In the genomic region with DNA sequence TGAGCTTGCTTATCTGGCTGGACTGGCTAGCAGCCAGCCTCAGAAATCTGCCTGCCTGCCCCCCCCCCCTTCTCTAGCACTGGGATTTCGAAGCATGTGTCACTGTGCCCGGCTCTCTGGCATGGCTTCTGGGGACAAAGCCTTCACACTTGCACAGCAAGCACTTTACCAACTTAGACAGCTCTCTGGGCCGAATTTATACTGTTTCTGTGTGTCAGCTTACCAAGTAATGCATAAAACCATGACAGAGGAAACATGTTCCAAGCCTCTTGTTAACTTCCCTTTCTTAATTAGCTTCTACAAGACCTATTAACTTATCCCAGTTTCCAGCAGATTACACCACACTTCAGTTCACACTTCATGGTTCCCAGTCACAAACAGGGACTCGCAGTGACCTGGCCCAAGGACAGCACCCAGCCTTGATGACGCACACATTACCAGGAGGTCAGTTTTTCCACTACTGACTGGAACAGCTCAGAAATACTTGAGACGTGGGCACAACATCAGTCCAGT, we compare ENCODE assay signal across 12 mouse cellular contexts.
A peak's percentile ranks its signal among the peaks of the same experiment; 100 is the strongest.
DNase-seq lines count a peak whose midpoint lies in the region; ATAC-seq lines count a peak whose summit lies in the region.
"Had no signal": no experiment of that assay in that cellular context is flagged by ENCODE, and none has a peak within 500 bp of the region (broad histone marks: within the 10 kb centered on the region; RNA-seq: fewer than 3 reads in every experiment).

No protein-coding gene starts in this region.

- no peaks in the 10 kb centered on the region for H3K27me3 ChIP-seq in heart, embryonic 10.5 days (ENCODE audit: insufficient read depth, poor library complexity, severe bottlenecking)
- no peaks in the 10 kb centered on the region for H3K27me3 ChIP-seq in lung, embryonic 16.5 days (ENCODE audit: control insufficient read depth, insufficient read depth, low read depth, low read length)
- H3K27me3 ChIP-seq: limb, embryonic 12.5 days; neural tube, embryonic 12.5 days had no signal

- peak; percentile 70 for DNase-seq in left cerebral cortex, postnatal 4 days
- DNase-seq in left cerebral cortex, postnatal 25 days (ENCODE audit: low spot score in 2 of 2) = no peak
- peak; percentile 65 for DNase-seq in adrenal gland, postnatal 25 days
- DNase-seq in heart, embryonic 10.5 days (ENCODE audit: low spot score) = no peak
- DNase-seq in layer of hippocampus, adult 9-11 months = no peak
- no peak for DNase-seq in urinary bladder, adult 18-20 months (ENCODE audit: low spot score in 2 of 2)
- DNase-seq: cerebellum, adult 11-12 months; thymus, adult 18-20 months had no signal

- no peak overlapping the region for H3K4me3 ChIP-seq in heart, embryonic 10.5 days
- no peak overlapping the region for H3K4me3 ChIP-seq in lung, embryonic 16.5 days (ENCODE audit: low read length)
- H3K4me3 ChIP-seq: limb, embryonic 12.5 days; neural tube, embryonic 12.5 days had no signal

- 45% methylated on average over 6 of the region's 6 CpGs for WGBS in heart, embryonic 10.5 days
- WGBS in lung, embryonic 16.5 days = 39% methylated on average over 6 of the region's 6 CpGs

- H3K4me2 ChIP-seq in lung, embryonic 16.5 days (ENCODE audit: low read depth, low read length) = no peak overlapping the region
- H3K4me2 ChIP-seq: limb, embryonic 12.5 days; neural tube, embryonic 12.5 days had no signal

- H3K9ac ChIP-seq in lung, embryonic 16.5 days (ENCODE audit: low read length) = no peak overlapping the region
- H3K9ac ChIP-seq: limb, embryonic 12.5 days; neural tube, embryonic 12.5 days had no signal

- peak overlapping the region; percentile 37 for H3K27ac ChIP-seq in heart, embryonic 10.5 days
- H3K27ac ChIP-seq in lung, embryonic 16.5 days (ENCODE audit: low read length) = peak overlapping the region; percentile 25; the same call in 1 of the 2 replicates
- H3K27ac ChIP-seq: limb, embryonic 12.5 days; neural tube, embryonic 12.5 days had no signal

- peaks cover 21% of the 10 kb centered on the region for H3K4me1 ChIP-seq in heart, embryonic 10.5 days
- peaks cover 7% of the 10 kb centered on the region for H3K4me1 ChIP-seq in lung, embryonic 16.5 days (replicated peaks; ENCODE audit: control insufficient read depth, insufficient read depth, low read length)
- H3K4me1 ChIP-seq: neural tube, embryonic 12.5 days had no signal

- H3K9me3 ChIP-seq in heart, embryonic 10.5 days = no peaks in the 10 kb centered on the region
- no peaks in the 10 kb centered on the region for H3K9me3 ChIP-seq in lung, embryonic 16.5 days (ENCODE audit: control insufficient read depth, low read length)
- H3K9me3 ChIP-seq: limb, embryonic 12.5 days; neural tube, embryonic 12.5 days had no signal

- ATAC-seq in lung, embryonic 16.5 days (ENCODE audit: low read depth) = peak; percentile 82
- ATAC-seq in CD4-positive, CD25-positive, alpha-beta regulatory T cell, adult 4 months = no peak

- no peaks in the 10 kb centered on the region for H3K36me3 ChIP-seq in heart, embryonic 10.5 days
- H3K36me3 ChIP-seq in lung, embryonic 16.5 days (ENCODE audit: control insufficient read depth, insufficient read depth, low read length) = 0 out of 2 replicates have a peak, but pooled peaks cover 2% of the 10 kb centered on the region
- H3K36me3 ChIP-seq: limb, embryonic 12.5 days; neural tube, embryonic 12.5 days had no signal

- intact Hi-C loops in left cerebral cortex, postnatal 4 days (cut with DNase I) = no loop called here
- intact Hi-C loops in left cerebral cortex, postnatal 25 days (cut with DNase I) = no loop called here

Comparison
In these comparisons a context has a peak if more than half of its experiments do, and no peak if none do; other contexts are left out.
1. DNase-seq: peak in left cerebral cortex, postnatal 4 days (single experiment) and adrenal gland, postnatal 25 days (single experiment); none in left cerebral cortex, postnatal 25 days (0 of 2), heart, embryonic 10.5 days (single experiment), layer of hippocampus, adult 9-11 months (single experiment) and urinary bladder, adult 18-20 months (0 of 2).